Mouse (Mus musculus) brain, embryonic 14.5 days (tissue): ENCODE measurements around the gene Cit. TPM values are rescaled to one million over a fixed set of nuclear protein-coding genes. Genes with fewer than 3 reads are reported as not detected.
"Not testable (repeated sequence)": the region's sequence is repeated elsewhere in the genome, so short reads cannot be mapped to it uniquely, and the experiment has no call there.

Experiments used
- DNase-seq: peaks from one replicate; pipeline ENCODE4 v3.0.0-alpha.2; 2011; ENCODE audit warnings: low read depth
- CTCF ChIP-seq: fragments of 200-500 bp; IDR thresholded peaks from 2 replicates; pipeline ENCODE4 v1.5.1; 2012; ENCODE audit warnings: inconsistent platforms, mild to moderate bottlenecking, moderate library complexity, borderline replicate concordance; ENCODE audit not compliant: insufficient read depth, insufficient read length; ENCODE audit errors: extremely low read depth
- POLR2A ChIP-seq: fragments of 200-500 bp; IDR thresholded peaks from 2 replicates; pipeline ENCODE4 v1.6.1; 2012; ENCODE audit warnings: mild to moderate bottlenecking, inconsistent platforms, borderline replicate concordance; ENCODE audit not compliant: poor library complexity, insufficient read depth, insufficient read length, severe bottlenecking; ENCODE audit errors: extremely low read depth
- polyA plus RNA-seq: library from polyadenylated mRNA; depleted of rRNA; stranded (reverse); fragments of >200 nt; gene quantifications from 2 replicates; pipeline ENCODE4 v1.2.3, GENCODE M21; 2012; rRNA removed

Cit gene
- 8.9 and 12.7 TPM in 2 replicates for polyA plus RNA-seq

- DNase-seq, result peak; percentile 99
- no peak for TF ChIP-seq CTCF
- TF ChIP-seq POLR2A, result peak; percentile 12; the same call in 1 of the 2 replicates
Observed at GRCm38 (mm10) chr5:115844766-115845634, at the start of gene Cit. TSS of gene Cit (plus strand) at chr5:115845278.

GRCm38 (mm10) chr5:115799016-115799894, 45.8 kb upstream of the Cit start:
- no peak for TF ChIP-seq CTCF
- peak; percentile 29 for DNase-seq

- DNase-seq, result peak; percentile 71
- no peak for TF ChIP-seq POLR2A
- no peak for TF ChIP-seq CTCF
Observed at GRCm38 (mm10) chr5:115799895-115800232, 45.2 kb upstream of the Cit start.

- no peak for DNase-seq
- TF ChIP-seq CTCF, result no peak
- no peak for TF ChIP-seq POLR2A
Observed at GRCm38 (mm10) chr5:115812262-115812661, 32.8 kb upstream of the Cit start.

- TF ChIP-seq POLR2A, result no peak
- TF ChIP-seq CTCF, result no peak
- DNase-seq, result no peak
Observed at GRCm38 (mm10) chr5:115817022-115817421, 28.1 kb upstream of the Cit start.

- peak; percentile 3 for DNase-seq
Observed at GRCm38 (mm10) chr5:115817655-115818054, 27.4 kb upstream of the Cit start.

- no peak for DNase-seq
- TF ChIP-seq POLR2A (no peak), CTCF (no peak)
Observed at GRCm38 (mm10) chr5:115819966-115820365, 25.1 kb upstream of the Cit start.

GRCm38 (mm10) chr5:115821200-115821599, 23.9 kb upstream of the Cit start:
- TF ChIP-seq POLR2A (no peak), CTCF (no peak)
- no peak for DNase-seq

GRCm38 (mm10) chr5:115821910-115822309, 23.2 kb upstream of the Cit start:
- TF ChIP-seq CTCF (no peak), POLR2A (no peak)

GRCm38 (mm10) chr5:115832754-115833153, 12.3 kb upstream of the Cit start:
- no peak for DNase-seq
- TF ChIP-seq CTCF, result no peak
- TF ChIP-seq POLR2A, result no peak

More at GRCm38 (mm10) chr5:115821910-115822309, 23.2 kb upstream of the Cit start:
- no peak for DNase-seq

- not testable (repeated sequence) for DNase-seq
Observed at GRCm38 (mm10) chr5:115833806-115834205, 11.3 kb upstream of the Cit start.

- TF ChIP-seq CTCF, result peak; percentile 28; the same call in 1 of the 2 replicates
- TF ChIP-seq POLR2A, result no peak
- no peak for DNase-seq
Observed at GRCm38 (mm10) chr5:115835291-115835690, 9.8 kb upstream of the Cit start.
